Mouse (Mus musculus): ENCODE results near the gene Fez1.

GRCm38 (mm10) chr9:36803386-36803785, 18.3 kb upstream of the Fez1 start:
- no peak for TF ChIP-seq POLR2A (IDR thresholded peaks at IDR 0.05; ENCODE audit: extremely low read depth, insufficient read depth, low read length)
- TF ChIP-seq CTCF (IDR thresholded peaks at IDR 0.05; ENCODE audit: extremely low read depth, insufficient read depth, low read length), result no peak

Measured in cortical plate, adult 2 months (tissue).